Mouse (Mus musculus) Patski (cell line): ENCODE measurements around the gene Etv3. TPM values are rescaled to one million over a fixed set of nuclear protein-coding genes. Genes with fewer than 3 reads are reported as not detected.

ENCODE experiments used
- ATAC-seq: fragments of 100-300 bp; one replicate; pipeline ENCODE4 v1.8.0; 2021
- CTCF ChIA-PET: fragments of 350-600 bp; sonication (Branson Sonifier 250); formaldehyde crosslinking; loops from one replicate; lab custom pipeline; 2022; ENCODE audit warnings: inconsistent platforms; lab: Charles Lee
- POLR2A ChIA-PET: fragments of 350-600 bp; sonication (Branson Sonifier 250); formaldehyde crosslinking; loops from one replicate; lab custom pipeline; 2022; ENCODE audit warnings: antibody characterized with exemption, inconsistent platforms; lab: Charles Lee
- DNase-seq: peaks from one replicate; pipeline ENCODE4 v3.0.0-alpha.2; 2011; ENCODE audit warnings: low read depth, low spot score
- H3K27me3 ChIP-seq: fragments of 371-371 bp; one replicate; pipeline ENCODE4 v1.5.1; 2021
- CTCF ChIP-seq: fragments of 100-300 bp; IDR thresholded peaks from one replicate; pipeline ENCODE4 v1.5.1; 2021
- in situ Hi-C: fragments of 300-500 bp; cut with MboI; formaldehyde crosslinking; loops from 3 replicates; pipeline ENCODE4 v1.11.1; 2018; ENCODE audit warnings: low pct_unique_long_range_greater_than_20kb, mixed read lengths
- polyA plus RNA-seq: library from polyadenylated mRNA; unstranded; gene quantifications from one replicate; pipeline ENCODE4 v1.2.3, GENCODE M21; 2021

The Etv3 gene
- polyA plus RNA-seq, 1 experiment from 2014 or later = 17.7 TPM

- DNase-seq (no peak), ATAC-seq (no peak)
- H3K27me3 ChIP-seq = no peaks in the 10 kb centered on the region
- ChIA-PET POLR2A (no interaction called here), CTCF (interaction anchor here (1.2 kb wide), 1 partner anchor 10 kb away, joined by 4 read pairs; no protein-coding TSS in a partner anchor)
- in situ Hi-C loops = no loop called here
- no peak for TF ChIP-seq CTCF
Observed at GRCm38 (mm10) chr3:87533667-87534378, 8.6 kb downstream of the Etv3 start.

- no peak for TF ChIP-seq CTCF
- H3K27me3 ChIP-seq = no peaks in the 10 kb centered on the region
- ChIA-PET CTCF (interaction anchor here (1.2 to 1.3 kb wide), 2 partner anchors 15 to 34 kb away, joined by 3 read pairs; no protein-coding TSS in a partner anchor), POLR2A (interaction anchor here (1.0 kb wide), 1 partner anchor 12 kb away, joined by 3 read pairs; no protein-coding TSS in a partner anchor)
- ATAC-seq (no peak), DNase-seq (no peak)
- in situ Hi-C loops = no loop called here
Observed at GRCm38 (mm10) chr3:87538034-87538433, 12.8 kb downstream of the Etv3 start.

GRCm38 (mm10) chr3:87540028-87540675 lies 14.9 kb downstream of the Etv3 start:
- no peak for TF ChIP-seq CTCF
- in situ Hi-C loops = no loop called here
- DNase-seq (no peak), ATAC-seq (no peak)
- ChIA-PET POLR2A (no interaction called here), CTCF (interaction anchor here (0.9 kb wide), 1 partner anchor 8 kb away, joined by 3 read pairs; no protein-coding TSS in a partner anchor)
- H3K27me3 ChIP-seq = no peaks in the 10 kb centered on the region

GRCm38 (mm10) chr3:87540714-87541113 lies 15.5 kb downstream of the Etv3 start:
- POLR2A ChIA-PET = no interaction called here
- no peak for TF ChIP-seq CTCF
- CTCF ChIA-PET = interaction anchor here (0.8 to 1.3 kb wide), 2 partner anchors 10 to 21 kb away, joined by 3 read pairs; no protein-coding TSS in a partner anchor
- ATAC-seq (no peak), DNase-seq (no peak)
- no peaks in the 10 kb centered on the region for H3K27me3 ChIP-seq
- in situ Hi-C loops = no loop called here

- H3K27me3 ChIP-seq = no peaks in the 10 kb centered on the region
- DNase-seq (no peak), ATAC-seq (peak; percentile 33)
- TF ChIP-seq CTCF = no peak
- ChIA-PET CTCF (no interaction called here), POLR2A (interaction anchor here (0.8 to 1.6 kb wide), 2 partner anchors 17 to 226 kb away, joined by 3 to 4 read pairs; partner anchors contain the start of gene Etv3)
- in situ Hi-C loops = no loop called here
Observed at GRCm38 (mm10) chr3:87542481-87543215, 17.4 kb downstream of the Etv3 start.

GRCm38 (mm10) chr3:87545554-87545953 lies 20.3 kb downstream of the Etv3 start:
- DNase-seq = no peak
- ATAC-seq = no peak
- CTCF ChIA-PET = interaction anchor here (1.1 kb wide), 1 partner anchor 10 kb away, joined by 3 read pairs; no protein-coding TSS in a partner anchor
- POLR2A ChIA-PET = no interaction called here
- H3K27me3 ChIP-seq = peaks cover 6% of the 10 kb centered on the region
- no peak for TF ChIP-seq CTCF
- in situ Hi-C loops = no loop called here

GRCm38 (mm10) chr3:87546291-87546721 lies 21.1 kb downstream of the Etv3 start:
- H3K27me3 ChIP-seq = peaks cover 6% of the 10 kb centered on the region
- no peak for DNase-seq
- in situ Hi-C loops = no loop called here
- POLR2A ChIA-PET = no interaction called here
- no peak for ATAC-seq
- TF ChIP-seq CTCF = no peak
- CTCF ChIA-PET = interaction anchor here (2.1 kb wide), 1 partner anchor 41 kb away, joined by 8 read pairs; no protein-coding TSS in a partner anchor

GRCm38 (mm10) chr3:87549908-87550307 lies 24.7 kb downstream of the Etv3 start:
- ATAC-seq = no peak
- CTCF ChIA-PET = interaction anchor here (2.4 kb wide), 1 partner anchor 13 kb away, joined by 5 read pairs; no protein-coding TSS in a partner anchor
- in situ Hi-C loops = loop anchor here (5.0 to 10.0 kb wide), 2 partner anchors 45 to 218 kb away; no protein-coding TSS in a partner anchor
- no peak for DNase-seq
- TF ChIP-seq CTCF = no peak
- peaks cover 6% of the 10 kb centered on the region for H3K27me3 ChIP-seq
- POLR2A ChIA-PET = no interaction called here

- ChIA-PET POLR2A (no interaction called here), CTCF (no interaction called here)
- ATAC-seq (no peak), DNase-seq (no peak)
- H3K27me3 ChIP-seq = peaks cover 6% of the 10 kb centered on the region
- TF ChIP-seq CTCF = no peak
- in situ Hi-C loops = loop anchor here (5.0 to 10.0 kb wide), 2 partner anchors 48 to 220 kb away; no protein-coding TSS in a partner anchor
Observed at GRCm38 (mm10) chr3:87552327-87552726, 27.1 kb downstream of the Etv3 start.
